Mouse (Mus musculus): ENCODE data around the gene Tle3.

The Tle3 gene

DNA sequence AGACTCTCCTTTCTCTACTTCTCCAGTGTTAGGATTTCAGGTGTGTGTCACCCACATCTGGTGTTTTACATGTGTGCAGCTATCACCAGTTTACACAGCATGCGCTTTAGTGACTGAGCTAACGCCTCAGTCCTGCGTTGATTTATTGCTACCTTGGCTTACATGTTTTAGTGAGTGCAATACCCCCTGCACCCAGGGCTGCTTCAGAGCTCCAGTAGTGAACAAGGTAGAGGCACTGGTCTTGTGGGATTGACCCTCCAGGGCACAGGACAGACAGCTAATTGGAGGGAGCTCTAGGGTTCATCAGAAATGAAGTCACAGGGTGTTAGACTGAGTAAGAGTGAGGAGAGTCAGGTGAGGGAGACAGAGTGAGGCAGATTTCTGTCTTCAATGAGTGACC lies 12.4 kb upstream of the Tle3 start:
- no peak for DNase-seq (ENCODE audit: low read depth)

DNA sequence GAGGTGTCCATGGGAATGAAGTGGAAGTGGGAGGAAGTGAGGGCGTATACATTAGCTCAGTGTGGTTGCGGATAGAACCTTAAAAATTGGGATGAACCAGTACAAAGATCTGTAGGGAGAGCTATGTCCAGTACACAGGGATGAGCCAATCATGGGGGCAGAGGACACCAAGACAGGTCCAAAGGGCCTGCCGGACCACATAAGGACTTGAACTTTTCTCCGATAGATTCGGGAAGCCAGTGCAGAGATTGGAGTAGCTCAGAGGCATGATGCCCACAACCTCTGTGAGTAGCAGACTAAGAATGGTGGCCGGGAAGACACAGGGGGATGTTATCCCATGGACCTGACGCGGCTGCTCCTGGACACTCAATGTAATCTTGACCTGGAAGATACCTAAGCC lies 12.0 kb upstream of the Tle3 start:
- DNase-seq (ENCODE audit: low read depth) = no peak

DNA sequence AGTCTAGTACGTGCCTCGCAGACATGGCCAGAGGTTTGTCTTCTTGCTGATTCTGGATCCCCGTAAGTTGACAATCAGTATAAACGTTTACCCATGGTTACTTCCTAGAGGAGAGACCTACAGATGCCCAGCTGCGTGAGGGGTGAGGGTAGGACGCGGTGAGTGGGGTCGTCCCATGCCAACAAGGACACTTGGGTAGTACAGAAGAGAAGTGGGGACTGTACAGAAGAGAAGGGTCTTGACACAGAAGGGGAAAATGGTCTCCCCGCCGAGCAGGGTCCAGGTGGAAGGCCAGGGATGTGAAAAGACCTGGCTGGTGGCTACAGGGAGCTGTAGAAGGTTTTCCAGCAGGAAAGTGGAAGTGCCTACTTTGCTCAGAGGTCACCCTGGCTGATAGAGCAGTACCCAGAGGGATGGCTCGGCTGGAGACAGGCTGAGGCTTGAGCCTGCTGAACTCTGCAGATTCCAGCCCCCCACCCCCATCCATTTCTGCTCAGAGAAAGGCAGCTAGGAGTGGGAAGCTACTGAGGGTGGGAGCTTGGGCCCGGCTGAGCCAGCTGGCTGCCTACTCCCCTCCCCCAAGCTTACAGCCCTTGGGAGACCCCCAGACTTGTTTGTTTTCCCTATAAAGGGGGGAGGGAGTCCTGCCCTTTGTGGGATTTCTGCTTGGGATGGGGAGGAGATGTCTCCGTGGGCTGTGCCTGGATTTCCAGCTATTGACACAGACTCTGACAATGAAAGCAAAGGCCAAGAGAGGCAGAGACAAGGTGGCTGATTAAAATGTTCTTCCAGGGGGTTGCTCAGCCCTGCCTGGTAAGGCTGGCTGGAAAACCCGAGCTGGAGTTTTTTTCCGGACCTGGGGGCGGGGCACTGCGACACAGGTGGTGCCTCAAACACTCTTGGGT lies 11.2 kb upstream of the Tle3 start:
- DNase-seq (ENCODE audit: low read depth) = no peak

DNA sequence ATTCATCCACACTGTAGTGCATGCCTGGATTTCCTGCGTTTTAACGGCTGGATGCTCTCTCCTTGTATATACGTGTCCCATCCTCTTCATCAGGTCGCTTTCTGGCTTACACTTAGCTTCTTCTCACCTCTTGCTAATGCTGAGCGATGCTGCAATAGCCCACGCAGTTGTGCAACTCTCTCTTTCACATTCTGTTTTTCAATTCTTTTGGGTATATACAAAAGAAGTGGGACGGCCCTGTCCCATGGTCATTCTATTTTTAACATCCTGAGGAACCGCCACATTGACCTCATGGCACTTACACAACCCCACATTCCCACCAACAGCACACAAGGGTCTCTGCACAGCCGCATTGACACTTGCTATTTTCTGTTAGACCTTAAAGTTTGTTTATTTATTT lies 9.0 kb upstream of the Tle3 start:
- peak; percentile 78 for DNase-seq (ENCODE audit: low read depth)

DNA sequence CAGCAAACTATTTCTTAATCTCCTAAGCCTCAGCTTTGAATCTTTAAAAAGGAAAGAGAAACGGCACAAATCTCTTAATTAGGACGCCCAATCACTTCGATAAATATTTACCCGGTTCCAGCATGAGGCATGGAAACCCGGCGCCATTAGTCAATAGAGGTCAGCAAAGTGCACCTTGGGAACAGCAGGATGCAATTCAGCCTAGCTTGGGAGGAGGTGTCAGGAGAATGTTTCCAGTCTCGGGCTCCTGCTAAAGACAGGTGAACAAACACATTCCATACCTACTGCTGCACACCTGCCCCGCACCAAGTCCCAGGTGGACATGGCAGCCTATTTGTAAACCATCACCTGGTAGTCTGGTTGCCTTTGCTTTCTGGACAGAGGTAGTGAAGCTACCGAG lies 6.1 kb upstream of the Tle3 start:
- DNase-seq (ENCODE audit: low read depth) = no peak

DNA sequence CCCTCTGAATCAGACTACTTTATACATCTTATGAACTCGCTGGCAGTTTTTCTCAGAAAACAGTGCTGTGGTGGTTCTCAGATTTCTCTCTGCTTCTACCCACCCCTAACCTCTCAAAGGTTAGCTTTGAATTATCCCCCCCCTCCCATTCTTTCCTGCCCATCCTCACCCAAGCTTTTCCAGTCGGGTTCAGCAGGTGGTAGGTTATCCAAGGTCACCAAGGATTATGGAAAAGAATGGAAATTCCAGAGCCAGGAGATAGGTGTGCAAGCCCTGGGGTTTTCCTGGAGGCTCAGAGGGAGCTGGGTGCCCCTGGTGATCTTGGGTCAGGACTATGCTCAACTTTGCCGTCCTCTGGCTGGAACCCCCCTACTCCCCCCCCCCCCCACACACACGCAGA lies 5.0 kb upstream of the Tle3 start:
- DNase-seq (ENCODE audit: low read depth) = no peak

DNA sequence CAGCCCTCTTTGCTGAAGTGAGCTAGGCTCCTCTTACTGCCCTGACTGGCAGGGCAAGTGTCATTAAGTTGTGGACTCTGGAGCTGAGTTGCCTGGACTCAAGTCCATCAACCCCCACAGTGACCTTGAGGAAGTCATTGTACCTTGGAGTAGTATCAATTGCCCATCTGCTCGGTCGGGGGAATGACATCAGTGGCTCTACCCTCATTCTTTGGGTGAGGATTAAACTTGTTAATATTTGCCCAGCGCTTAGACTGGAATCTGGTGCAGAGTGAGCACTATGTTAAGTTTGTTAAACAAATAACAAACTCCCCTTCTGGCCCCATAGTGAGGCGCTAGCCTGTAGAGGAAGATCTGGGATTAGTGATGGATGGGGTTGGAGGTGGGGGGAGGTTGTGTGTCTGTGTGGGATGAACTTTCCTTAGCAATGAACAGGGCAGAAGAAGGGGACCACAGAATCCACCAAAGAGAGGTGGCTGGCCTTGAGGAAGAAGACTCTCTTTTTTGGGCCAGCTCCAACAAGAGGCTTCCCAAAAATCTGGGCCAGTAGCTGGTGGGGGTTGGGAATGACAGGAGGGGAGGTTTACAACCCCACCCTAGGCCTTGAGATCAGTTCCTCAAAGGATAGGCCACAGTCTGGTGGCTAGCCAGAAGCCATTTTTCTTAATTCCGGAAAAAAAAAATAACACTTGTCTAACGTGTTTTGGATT lies 4.2 kb upstream of the Tle3 start:
- DNase-seq (ENCODE audit: low read depth) = no peak

DNA sequence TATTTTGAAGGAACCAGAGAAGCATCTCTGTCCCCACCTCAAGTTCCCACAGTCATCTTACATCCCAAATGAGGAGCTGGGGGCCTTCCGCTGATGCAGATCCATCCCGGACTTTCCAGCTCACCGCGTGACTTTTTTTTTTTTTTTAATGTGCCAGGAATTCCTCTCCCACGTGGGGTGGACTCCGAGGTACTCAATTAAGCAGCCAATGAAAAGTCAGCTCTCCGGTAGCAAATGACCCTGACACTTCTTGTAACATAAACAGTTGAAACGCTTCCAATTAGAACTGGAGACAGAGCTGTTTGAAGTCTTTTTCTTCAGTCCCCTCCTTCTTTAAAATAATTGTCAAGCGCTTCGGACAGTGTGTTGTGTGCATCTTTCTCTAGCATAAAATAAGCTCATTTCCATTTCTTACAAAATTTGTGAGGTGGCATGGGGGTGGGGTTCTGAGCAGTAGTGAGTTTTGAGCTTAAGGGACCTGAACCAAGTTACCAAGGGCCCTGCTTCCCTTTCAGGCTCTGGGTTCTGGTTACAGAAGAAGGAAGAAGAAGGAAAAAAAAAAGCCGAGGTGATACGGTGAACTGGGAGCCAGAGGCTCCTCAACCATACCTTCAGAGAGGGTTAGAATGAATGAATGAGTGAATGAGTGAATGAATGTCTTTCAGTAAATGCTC lies 3.5 kb upstream of the Tle3 start:
- peak; percentile 64 for DNase-seq (ENCODE audit: low read depth)

DNA sequence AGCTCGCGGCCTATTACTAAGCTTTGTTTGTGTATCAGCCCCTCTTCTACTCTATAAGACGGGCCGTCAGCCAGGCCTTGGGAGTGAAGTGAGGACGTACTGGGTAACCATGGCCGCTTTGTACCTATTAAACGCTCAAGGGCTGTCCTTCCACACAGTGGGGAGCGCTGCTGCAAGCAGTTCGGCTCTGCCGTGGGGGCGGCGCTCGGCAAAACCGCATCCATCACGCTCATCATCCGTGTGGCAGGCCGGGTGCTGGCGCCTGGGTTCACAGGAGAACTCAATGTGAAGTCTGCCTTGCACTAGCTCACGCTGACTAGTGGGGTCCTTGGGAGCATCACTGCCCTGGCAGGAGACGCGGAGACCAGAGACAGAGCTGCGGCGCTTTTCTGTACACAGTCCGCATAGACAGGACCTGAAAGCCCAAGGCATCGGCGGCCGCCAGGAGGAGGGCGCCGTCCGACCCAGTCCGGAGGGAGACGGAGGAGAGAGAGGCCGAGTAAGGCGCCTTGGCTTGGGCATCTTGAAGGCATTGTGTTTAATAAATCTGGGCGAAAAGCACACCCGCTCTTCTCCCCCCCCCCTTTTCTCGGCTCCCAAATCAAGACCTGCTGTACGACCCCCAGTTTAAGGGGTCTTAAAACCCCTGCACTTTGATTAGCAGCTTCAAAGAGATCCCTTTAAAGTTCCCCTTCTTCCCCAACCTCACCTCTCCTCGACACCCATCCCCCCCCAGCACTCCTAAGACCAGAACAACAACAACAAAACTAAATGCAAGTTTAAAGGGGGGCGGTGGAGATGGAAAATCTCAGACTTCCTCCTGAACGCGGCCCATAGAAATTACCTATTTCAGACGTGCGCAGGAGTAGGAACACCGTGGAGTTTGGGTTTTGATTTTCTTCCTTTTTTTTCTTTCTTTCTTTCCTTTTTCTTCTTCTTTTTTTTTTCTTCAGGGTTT lies 2.6 kb upstream of the Tle3 start:
- no peak for DNase-seq (ENCODE audit: low read depth)

DNA sequence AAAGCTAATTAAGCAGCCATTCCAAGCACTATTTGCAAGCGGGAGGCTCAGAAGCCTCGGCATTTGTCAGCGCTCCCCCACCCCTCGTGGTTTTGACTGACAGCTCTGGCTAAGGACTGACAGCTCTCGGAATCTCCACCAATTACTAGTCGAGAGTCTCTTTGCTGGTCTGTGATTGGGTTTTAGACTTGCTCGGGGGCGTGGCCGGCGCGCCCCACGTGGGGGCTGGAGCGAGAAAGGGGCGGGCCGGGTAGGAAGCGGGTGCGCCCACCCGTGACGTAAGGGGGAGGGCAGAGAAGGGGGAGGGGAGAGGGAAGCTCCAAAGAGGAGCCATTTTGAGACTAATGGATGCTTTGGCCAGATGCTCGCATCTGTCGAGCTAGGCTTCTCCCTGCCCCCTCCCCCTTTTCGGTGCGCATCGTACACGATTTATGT lies 1.7 kb upstream of the Tle3 start:
- DNase-seq (ENCODE audit: low read depth) = peak; percentile 99

DNA sequence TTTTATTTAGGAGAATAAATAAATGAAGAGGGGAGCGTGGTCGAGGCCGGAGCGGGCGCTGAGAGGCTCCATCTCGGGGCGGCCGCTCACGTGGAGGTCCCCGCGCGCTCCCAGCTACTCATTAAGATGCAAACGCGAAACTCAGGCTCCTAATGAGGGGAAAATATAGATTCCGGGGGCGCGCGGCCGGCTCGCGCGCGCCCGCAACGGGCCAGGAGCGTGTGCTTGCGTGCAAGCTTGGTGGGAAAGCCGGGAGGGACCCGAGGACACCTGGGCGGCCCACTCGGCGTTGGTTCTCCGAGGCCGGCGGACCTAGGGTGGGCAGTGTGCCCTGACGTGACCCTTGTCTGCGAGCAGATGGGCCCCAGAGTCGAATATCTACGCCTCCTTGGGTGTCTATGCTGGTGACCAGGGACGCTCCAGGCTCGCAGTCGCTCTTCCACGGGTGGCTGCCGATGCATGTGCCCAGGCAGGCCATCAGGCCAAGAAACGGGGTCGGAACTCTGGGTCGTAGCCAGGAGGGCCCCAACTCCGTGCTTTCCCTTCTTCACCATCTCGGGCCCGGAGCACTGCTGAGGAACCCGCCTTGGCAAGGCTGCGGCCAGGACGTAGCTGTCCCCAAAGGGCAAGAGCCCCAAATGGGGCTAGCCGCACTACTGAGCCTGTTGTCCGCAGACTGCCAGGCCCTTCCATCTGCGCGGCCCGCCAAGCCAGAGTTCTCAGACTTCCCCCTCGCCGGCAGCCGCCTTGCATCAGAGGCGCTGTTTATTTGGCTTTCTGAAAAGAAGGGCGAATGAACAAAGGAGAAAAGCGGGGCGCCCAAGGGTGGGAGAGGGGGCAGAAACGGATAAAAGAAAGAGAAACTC lies 1.0 kb upstream of the Tle3 start:
- peak; percentile 74 for DNase-seq (ENCODE audit: low read depth)

DNA sequence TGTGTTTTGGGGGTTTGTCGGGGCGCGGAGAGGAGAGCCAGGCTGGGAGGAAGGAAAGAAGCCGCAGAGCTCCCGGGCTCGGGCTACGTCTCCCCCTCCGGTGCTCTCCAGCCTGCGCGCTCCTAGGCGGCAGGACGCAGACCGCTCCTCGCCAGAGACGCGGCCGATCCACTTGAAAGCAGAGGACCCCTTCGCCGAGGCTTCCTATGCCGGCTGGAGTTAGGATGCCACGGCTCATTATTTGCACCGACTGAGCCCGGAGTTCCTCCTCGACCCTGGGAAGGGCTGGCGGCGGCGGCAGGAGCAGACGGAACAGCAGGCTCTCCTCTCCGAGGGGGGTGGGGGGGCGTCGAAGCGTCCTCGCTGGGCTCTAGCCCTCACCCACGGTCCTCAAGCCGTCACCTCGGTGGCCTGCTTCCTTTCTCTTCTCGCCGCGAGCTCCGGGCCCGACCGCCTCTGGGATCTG lies 377 bp downstream of the Tle3 start:
- no peak for DNase-seq (ENCODE audit: low read depth)

DNA sequence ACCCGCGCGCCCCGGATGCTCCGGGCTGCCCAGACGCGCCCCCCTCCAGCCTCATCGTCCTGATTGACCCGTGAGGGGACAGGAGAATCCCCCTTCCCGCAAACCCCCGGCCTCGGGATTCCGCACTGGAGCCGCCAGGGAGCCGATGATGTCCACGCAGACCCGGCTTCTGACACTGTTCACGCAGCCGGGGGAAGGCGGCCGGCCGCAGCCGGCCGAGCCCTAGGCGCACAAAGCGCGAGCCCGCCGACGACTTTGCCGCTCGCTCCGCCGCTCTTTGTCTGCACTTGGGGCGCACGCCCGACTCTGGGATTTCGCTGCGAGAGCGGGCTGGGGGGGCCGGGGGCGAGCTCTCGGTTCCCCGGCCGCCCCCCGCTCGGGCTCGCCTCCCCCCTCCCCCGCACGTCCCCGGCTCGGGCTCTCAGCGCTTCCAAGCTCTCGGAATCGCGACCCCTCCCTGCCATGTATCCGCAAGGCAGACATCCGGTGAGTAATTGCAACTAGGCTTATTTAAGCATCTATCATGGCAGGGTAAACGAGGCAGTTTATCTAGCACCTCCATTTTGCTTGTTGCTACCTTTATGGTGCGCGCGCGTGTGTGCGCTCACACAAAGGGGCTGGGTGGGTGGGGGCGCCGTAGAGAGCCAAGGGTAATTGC lies 939 bp downstream of the Tle3 start:
- DNase-seq (ENCODE audit: low read depth) = peak; percentile 59

DNA sequence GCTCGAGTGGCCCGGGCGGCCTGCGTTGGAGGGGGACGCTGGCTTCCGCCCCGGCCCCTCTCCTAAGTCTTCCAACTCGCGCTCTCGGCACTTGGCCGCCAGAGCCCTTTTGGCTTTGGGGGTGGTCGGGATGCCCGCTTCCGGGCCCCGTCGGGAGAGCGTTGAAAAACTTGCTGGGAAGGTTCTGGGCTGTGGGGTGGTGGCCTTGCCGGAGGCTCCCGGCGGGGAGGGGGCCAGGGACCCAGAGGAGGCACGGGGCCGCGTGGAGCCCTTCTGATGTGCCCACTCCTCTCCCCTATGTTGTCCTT lies 1.4 kb downstream of the Tle3 start:
- DNase-seq (ENCODE audit: low read depth) = no peak

DNA sequence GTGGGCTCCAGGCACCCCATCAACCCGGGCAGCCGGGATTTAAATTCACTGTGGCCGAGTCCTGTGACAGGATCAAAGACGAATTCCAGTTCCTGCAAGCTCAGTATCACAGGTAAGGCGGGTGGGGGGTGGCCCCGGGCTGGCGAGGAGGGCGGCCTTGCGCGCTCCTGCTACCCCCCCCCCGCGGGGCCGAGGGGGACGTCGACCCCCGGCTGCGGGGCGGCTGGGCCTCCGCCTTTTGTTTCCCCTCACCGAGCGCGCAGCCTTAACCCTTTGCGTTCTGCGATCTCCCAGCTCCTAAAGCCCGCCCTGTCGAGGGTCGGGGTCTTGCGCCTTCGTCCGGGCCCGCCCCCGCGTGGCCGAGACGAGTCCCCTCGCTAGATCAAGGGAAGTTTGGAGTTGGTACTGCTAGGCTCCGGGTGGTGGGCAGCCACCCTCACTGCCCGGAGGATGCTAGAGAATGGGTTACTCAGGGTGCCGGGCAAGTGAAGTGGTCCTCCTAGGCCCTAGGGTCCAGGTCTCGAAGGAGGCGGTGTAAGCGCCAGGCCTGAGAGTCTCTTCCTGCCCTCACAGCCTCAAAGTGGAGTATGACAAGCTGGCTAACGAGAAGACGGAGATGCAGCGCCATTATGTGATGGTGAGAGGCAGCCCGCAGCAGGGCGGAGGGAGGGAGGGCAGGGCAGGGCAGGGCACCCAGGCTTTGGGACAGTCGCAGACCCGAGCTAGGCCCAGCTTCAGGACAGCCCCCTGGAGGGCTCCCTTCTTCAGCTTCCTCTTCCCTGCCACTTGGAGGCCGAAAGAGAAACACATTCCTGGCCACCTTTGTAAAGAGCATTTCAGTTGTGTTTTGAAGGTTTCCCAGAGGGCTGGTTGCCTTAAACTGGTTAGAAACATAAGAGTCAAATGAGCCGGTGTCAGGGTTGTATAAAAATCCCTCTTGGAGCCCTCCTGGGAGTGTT lies 2.1 kb downstream of the Tle3 start:
- DNase-seq (ENCODE audit: low read depth) = peak; percentile 51

DNA sequence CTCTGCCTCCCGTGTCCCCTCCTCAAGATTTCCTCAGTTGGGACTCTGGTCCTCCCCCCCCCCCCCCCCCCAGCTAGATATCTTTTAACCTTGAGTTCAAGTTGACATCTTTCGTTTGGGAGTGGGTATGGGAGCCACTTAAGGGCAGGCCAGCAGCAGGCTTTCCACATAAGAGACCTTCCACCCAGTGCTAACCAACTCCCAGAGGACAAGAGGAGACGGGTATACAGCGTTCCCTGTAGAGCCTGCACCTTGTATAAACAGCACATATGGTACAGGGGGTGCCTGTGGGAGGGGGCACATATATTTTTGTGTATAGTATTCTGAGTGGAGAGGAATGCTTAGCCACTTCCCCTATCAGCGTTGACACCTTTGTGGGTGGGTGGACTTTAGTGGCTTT lies 2.8 kb downstream of the Tle3 start:
- no peak for DNase-seq (ENCODE audit: low read depth)

DNA sequence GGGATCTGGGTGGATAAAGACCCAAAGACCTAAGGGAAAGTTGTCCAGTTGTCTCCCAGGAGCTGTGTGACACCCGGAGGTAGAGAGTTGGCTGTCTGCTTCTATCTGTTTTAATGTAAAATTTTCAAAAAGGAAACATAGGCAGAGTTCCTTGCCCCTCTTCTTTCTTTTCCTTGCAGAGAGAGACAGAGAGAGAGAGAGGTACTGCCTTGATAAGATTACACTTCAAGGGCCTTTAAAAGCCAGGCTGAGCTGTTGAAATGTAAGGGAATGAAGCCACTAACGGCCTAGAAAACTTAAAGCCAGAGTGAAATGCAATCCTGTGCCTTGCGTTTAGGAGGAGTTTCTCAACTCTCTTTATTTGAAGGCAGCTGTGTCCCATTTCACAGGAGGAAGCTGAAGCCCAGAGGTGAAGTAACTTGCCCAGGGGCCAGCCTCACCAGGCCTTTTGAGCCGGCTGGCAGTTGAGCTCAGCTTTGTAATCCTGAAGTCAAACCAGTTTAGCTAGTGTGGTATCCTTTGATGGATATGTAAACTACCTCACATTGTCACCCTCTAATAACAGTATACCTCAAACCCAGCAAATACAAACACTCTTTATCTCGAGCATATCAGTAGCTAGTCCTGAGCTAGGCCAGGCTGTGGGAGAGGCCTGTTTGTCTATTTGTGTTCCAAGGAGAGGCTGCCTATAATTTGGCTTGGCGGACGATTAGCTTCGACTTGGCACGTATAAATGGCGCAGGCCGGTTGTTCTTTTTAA lies 3.8 kb downstream of the Tle3 start:
- peak; percentile 69 for DNase-seq (ENCODE audit: low read depth)

DNA sequence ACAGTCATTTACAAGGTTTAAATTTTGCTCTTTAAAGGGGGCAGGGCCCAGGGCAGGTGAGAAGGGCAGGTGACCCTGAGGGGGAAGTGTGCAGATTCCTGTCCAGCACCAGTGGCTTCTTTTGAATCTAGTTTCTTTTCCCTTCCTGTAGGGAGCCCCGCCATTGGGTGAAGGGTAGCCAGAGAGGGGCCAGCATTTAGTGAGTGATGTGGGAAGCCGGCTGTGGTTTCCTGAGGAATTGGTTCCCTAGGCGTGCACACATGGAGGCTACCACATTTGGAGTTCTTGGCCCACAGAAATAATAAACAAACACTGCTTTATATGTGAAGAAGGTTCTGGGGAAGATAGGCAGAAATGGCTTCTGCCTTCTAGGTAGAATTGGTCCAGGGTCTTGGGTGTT lies 4.5 kb downstream of the Tle3 start:
- peak; percentile 66 for DNase-seq (ENCODE audit: low read depth)
